Mouse (Mus musculus): Measurements from ENCODE around the gene Ptprq. TPM values are rescaled to one million over a fixed set of nuclear protein-coding genes. Genes with fewer than 3 reads are reported as not detected.

The Ptprq gene
- polyA plus RNA-seq, 1 experiment = 1.4 TPM

DNA sequence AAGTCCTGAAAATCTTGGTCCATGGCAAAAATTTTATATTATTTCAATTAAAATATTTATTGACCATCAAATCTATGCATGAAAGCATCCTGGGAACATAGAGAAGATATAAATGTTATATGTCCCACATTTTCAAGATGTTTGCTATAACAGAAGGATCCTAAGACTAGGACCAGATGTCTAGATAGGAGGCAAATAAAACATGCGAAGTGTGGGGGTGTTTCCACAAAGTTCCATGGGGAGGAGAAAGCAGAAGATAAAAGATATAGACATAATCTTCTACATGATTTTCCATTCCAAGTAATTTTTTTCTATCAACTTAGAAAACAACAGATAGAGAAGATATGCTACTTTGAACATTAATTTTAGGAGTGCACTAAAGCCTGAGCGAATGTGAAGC, 70.2 kb downstream of the Ptprq start:
- H3K27ac ChIP-seq (ENCODE audit: control insufficient read depth, insufficient read depth, low read depth, low read length) = no peak overlapping the region
- TF ChIP-seq CTCF (IDR thresholded peaks at IDR 0.05; ENCODE audit: control insufficient read depth, insufficient read depth, insufficient replicate concordance, low read depth, low read length) = no peak
- no peak for TF ChIP-seq POLR2A (IDR thresholded peaks at IDR 0.05; ENCODE audit: control insufficient read depth, low read depth, low read length)
- no peaks in the 10 kb centered on the region for H3K4me1 ChIP-seq (ENCODE audit: control insufficient read depth, insufficient read depth, low read length)
- no peaks in the 10 kb centered on the region for H3K36me3 ChIP-seq (ENCODE audit: control insufficient read depth, insufficient read depth, low read length)
- no peak overlapping the region for H3K4me3 ChIP-seq (ENCODE audit: control insufficient read depth, low read depth, low read length)
- no peaks in the 10 kb centered on the region for H3K27me3 ChIP-seq (ENCODE audit: control insufficient read depth, insufficient read depth, low read length)

DNA sequence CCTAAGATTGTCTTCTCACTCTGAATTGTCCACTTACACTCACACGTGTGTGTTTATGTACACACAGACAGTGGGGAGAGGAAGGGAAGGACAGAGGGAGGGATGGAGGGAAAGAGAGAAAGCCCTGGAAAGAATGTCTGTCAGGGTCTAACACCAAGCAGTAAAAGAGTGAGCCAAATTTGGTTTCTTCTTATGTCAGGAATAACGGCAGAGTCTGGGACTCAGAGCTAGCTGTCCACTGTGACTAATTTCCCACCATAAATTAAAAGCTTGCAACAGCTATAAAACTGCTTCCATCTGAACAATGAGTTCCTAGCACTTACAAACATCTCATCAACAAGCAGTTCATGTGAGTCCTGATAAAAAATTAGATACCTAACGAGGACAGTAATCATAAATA, 91.7 kb downstream of the Ptprq start:
- Histone ChIP-seq H3K27ac (ENCODE audit: control insufficient read depth, insufficient read depth, low read depth, low read length) (no peak overlapping the region), H3K4me1 (ENCODE audit: control insufficient read depth, insufficient read depth, low read length) (no peaks in the 10 kb centered on the region), H3K36me3 (ENCODE audit: control insufficient read depth, insufficient read depth, low read length) (no peaks in the 10 kb centered on the region), H3K27me3 (ENCODE audit: control insufficient read depth, insufficient read depth, low read length) (no peaks in the 10 kb centered on the region), H3K4me3 (ENCODE audit: control insufficient read depth, low read depth, low read length) (no peak overlapping the region)
- TF ChIP-seq CTCF (IDR thresholded peaks at IDR 0.05; ENCODE audit: control insufficient read depth, insufficient read depth, insufficient replicate concordance, low read depth, low read length) = no peak
- no peak for TF ChIP-seq POLR2A (IDR thresholded peaks at IDR 0.05; ENCODE audit: control insufficient read depth, low read depth, low read length)

DNA sequence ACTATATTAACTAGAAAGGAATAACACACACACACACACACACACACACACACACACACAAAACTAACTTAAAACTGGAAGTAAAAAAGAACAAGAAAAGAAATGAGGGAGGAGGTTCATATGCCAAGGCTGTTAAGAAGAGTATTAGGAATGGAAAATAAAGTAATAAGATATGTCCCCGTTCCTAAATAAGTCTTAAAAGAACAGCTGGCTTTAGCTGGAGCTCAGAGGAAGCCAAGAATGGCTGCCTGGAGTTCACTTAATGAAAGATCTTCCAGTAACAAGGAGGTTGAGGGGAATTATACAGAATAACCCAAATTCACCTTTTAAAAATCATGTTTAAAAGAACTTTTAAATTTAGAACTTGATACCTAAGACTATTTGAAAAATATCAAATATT, 93.2 kb downstream of the Ptprq start:
- no peaks in the 10 kb centered on the region for H3K27me3 ChIP-seq (ENCODE audit: control insufficient read depth, insufficient read depth, low read length)
- H3K4me1 ChIP-seq (ENCODE audit: control insufficient read depth, insufficient read depth, low read length) = no peaks in the 10 kb centered on the region
- H3K4me3 ChIP-seq (ENCODE audit: control insufficient read depth, low read depth, low read length) = no peak overlapping the region
- no peak overlapping the region for H3K27ac ChIP-seq (ENCODE audit: control insufficient read depth, insufficient read depth, low read depth, low read length)
- no peaks in the 10 kb centered on the region for H3K36me3 ChIP-seq (ENCODE audit: control insufficient read depth, insufficient read depth, low read length)
- TF ChIP-seq POLR2A (IDR thresholded peaks at IDR 0.05; ENCODE audit: control insufficient read depth, low read depth, low read length) (no peak), CTCF (IDR thresholded peaks at IDR 0.05; ENCODE audit: control insufficient read depth, insufficient read depth, insufficient replicate concordance, low read depth, low read length) (no peak)

DNA sequence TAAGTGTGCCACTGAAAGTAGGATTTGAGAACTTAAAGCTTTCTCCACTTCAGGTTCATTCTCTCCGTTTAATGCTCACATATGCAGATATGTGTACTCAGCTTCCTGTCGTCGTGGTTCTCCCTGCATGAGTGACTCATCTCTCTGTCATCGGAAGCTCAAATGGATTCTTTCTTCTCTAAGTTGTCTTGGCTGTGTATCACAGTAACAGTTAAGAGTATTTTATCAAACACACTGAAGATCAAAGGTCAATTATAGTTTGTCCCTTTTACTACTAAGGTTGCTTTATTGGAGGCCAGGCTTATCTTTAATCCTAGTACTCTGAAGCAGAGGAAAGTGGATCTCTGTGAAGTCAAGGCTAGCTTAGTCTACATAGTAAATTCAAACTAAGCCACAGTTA, 95.6 kb downstream of the Ptprq start:
- Histone ChIP-seq H3K27me3 (ENCODE audit: control insufficient read depth, insufficient read depth, low read length) (no peaks in the 10 kb centered on the region), H3K27ac (ENCODE audit: control insufficient read depth, insufficient read depth, low read depth, low read length) (no peak overlapping the region), H3K36me3 (ENCODE audit: control insufficient read depth, insufficient read depth, low read length) (no peaks in the 10 kb centered on the region), H3K4me3 (ENCODE audit: control insufficient read depth, low read depth, low read length) (no peak overlapping the region), H3K4me1 (ENCODE audit: control insufficient read depth, insufficient read depth, low read length) (no peaks in the 10 kb centered on the region)
- no peak for TF ChIP-seq CTCF (IDR thresholded peaks at IDR 0.05; ENCODE audit: control insufficient read depth, insufficient read depth, insufficient replicate concordance, low read depth, low read length)
- no peak for TF ChIP-seq POLR2A (IDR thresholded peaks at IDR 0.05; ENCODE audit: control insufficient read depth, low read depth, low read length)

DNA sequence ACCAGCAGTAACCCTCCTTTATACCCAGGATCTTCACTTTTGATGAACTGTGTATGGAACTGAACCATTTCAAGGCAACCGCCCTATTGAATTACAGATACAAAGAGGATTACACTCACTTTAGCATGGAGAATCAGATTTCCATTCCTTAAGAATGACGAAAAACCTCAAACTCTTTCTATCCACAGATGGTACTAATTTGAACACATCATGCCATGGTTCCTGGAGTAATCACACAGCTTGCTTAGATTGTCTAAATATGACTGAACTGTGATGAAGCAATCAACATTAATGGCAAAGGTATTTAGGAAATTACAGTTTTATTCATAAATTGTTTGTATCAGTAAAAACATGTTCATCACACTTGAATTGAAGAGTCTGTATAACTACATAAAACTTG, 104.4 kb downstream of the Ptprq start:
- TF ChIP-seq CTCF (IDR thresholded peaks at IDR 0.05; ENCODE audit: control insufficient read depth, insufficient read depth, insufficient replicate concordance, low read depth, low read length) (no peak), POLR2A (IDR thresholded peaks at IDR 0.05; ENCODE audit: control insufficient read depth, low read depth, low read length) (no peak)
- Histone ChIP-seq H3K27me3 (ENCODE audit: control insufficient read depth, insufficient read depth, low read length) (no peaks in the 10 kb centered on the region), H3K4me3 (ENCODE audit: control insufficient read depth, low read depth, low read length) (no peak overlapping the region), H3K27ac (ENCODE audit: control insufficient read depth, insufficient read depth, low read depth, low read length) (no peak overlapping the region), H3K36me3 (ENCODE audit: control insufficient read depth, insufficient read depth, low read length) (no peaks in the 10 kb centered on the region), H3K4me1 (ENCODE audit: control insufficient read depth, insufficient read depth, low read length) (no peaks in the 10 kb centered on the region)

DNA sequence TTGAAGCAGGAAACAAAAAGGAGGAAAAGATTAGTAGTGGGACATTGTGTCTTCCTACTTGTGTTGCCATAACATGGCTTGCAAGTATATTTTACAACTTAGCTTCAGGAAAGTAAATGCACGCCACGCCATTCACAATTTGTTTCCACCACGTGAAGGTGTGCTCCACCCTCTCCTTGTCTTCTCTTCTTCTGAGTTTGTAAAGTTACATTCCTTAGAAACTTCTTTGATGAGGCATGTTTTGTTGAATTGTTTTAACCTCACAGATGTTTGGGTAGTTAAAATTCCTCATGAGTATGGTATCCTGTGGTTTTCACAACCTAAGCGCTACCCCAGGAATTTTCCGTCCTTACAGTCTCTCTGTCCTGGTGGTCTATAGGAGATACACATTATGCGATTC, 118.5 kb downstream of the Ptprq start:
- no peak for TF ChIP-seq CTCF (IDR thresholded peaks at IDR 0.05; ENCODE audit: control insufficient read depth, insufficient read depth, insufficient replicate concordance, low read depth, low read length)
- no peak for TF ChIP-seq POLR2A (IDR thresholded peaks at IDR 0.05; ENCODE audit: control insufficient read depth, low read depth, low read length)
- H3K36me3 ChIP-seq (ENCODE audit: control insufficient read depth, insufficient read depth, low read length) = no peaks in the 10 kb centered on the region
- no peaks in the 10 kb centered on the region for H3K27me3 ChIP-seq (ENCODE audit: control insufficient read depth, insufficient read depth, low read length)
- no peak overlapping the region for H3K27ac ChIP-seq (ENCODE audit: control insufficient read depth, insufficient read depth, low read depth, low read length)
- no peaks in the 10 kb centered on the region for H3K4me1 ChIP-seq (ENCODE audit: control insufficient read depth, insufficient read depth, low read length)
- H3K4me3 ChIP-seq (ENCODE audit: control insufficient read depth, low read depth, low read length) = no peak overlapping the region

DNA sequence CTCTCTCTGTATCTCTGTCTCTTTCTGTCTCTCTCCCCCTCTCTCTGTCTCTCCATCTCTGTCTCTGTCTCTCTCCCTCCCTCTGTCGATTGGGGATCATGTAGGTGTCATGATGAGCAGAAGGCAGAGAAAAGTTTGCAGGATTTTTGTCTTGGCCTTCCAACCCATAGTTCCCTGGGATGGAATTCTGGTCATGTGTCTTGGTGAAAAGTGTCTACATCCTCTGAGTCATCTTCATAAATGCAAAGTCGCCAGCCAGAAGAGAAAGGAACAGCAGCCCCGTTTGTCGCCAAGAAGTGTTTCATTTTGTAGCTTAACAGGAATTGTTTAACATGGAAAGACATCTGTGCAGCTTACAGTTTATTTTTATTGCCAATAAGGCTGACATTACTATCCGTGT, 136.5 kb downstream of the Ptprq start:
- H3K36me3 ChIP-seq (ENCODE audit: control insufficient read depth, insufficient read depth, low read length) = no peaks in the 10 kb centered on the region
- no peak overlapping the region for H3K4me3 ChIP-seq (ENCODE audit: control insufficient read depth, low read depth, low read length)
- no peak for TF ChIP-seq CTCF (IDR thresholded peaks at IDR 0.05; ENCODE audit: control insufficient read depth, insufficient read depth, insufficient replicate concordance, low read depth, low read length)
- no peak for TF ChIP-seq POLR2A (IDR thresholded peaks at IDR 0.05; ENCODE audit: control insufficient read depth, low read depth, low read length)
- no peaks in the 10 kb centered on the region for H3K27me3 ChIP-seq (ENCODE audit: control insufficient read depth, insufficient read depth, low read length)
- H3K27ac ChIP-seq (ENCODE audit: control insufficient read depth, insufficient read depth, low read depth, low read length) = no peak overlapping the region
- H3K4me1 ChIP-seq (ENCODE audit: control insufficient read depth, insufficient read depth, low read length) = no peaks in the 10 kb centered on the region

DNA sequence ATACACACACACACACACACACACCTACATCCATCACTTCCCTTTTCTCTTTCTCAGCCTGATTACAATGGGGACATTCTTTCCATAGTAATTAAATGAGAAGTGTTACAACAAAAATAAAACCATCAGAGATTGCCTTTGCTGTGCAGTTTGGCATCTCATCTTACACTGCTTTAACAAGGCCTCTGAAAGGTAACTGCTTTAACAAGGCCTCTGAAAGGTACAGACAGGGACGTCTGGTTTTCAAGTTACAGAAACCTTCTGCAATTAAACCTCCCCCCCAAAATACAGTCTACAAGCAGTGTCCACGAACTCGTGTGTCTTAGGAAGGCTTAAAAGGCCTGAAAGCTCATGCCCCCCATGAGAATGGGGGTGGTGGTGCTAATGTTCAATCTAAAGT, 150.8 kb downstream of the Ptprq start:
- no peaks in the 10 kb centered on the region for H3K4me1 ChIP-seq (ENCODE audit: control insufficient read depth, insufficient read depth, low read length)
- no peaks in the 10 kb centered on the region for H3K36me3 ChIP-seq (ENCODE audit: control insufficient read depth, insufficient read depth, low read length)
- TF ChIP-seq POLR2A (IDR thresholded peaks at IDR 0.05; ENCODE audit: control insufficient read depth, low read depth, low read length) (no peak), CTCF (IDR thresholded peaks at IDR 0.05; ENCODE audit: control insufficient read depth, insufficient read depth, insufficient replicate concordance, low read depth, low read length) (no peak)
- H3K27ac ChIP-seq (ENCODE audit: control insufficient read depth, insufficient read depth, low read depth, low read length) = no peak overlapping the region
- H3K27me3 ChIP-seq (ENCODE audit: control insufficient read depth, insufficient read depth, low read length) = no peaks in the 10 kb centered on the region
- no peak overlapping the region for H3K4me3 ChIP-seq (ENCODE audit: control insufficient read depth, low read depth, low read length)

Measured in testis, adult 2 months (tissue).